Mouse (Mus musculus) spleen, postnatal 4 days (tissue): ENCODE measurements around the gene Olfr1513.
"Not testable (repeated sequence)": the region's sequence is repeated elsewhere in the genome, so short reads cannot be mapped to it uniquely, and the experiment has no call there.

Experiments
- DNase-seq, 2 experiments: peaks; one replicate each; pipeline ENCODE4 v3.0.0; 2022; ENCODE audit warnings: low spot score in 2 of 2

Olfr1513 gene

GRCm38 (mm10) chr14:52310906-52311305 lies 45.3 kb downstream of the Olfr1513 start:
- DNase-seq, result no peak

- not testable (repeated sequence) for DNase-seq
Measured at GRCm38 (mm10) chr14:52310343-52310742, 45.9 kb downstream of the Olfr1513 start.

GRCm38 (mm10) chr14:52306100-52306499 lies 50.1 kb downstream of the Olfr1513 start:
- DNase-seq, result no peak

GRCm38 (mm10) chr14:52304644-52305271 lies 51.5 kb downstream of the Olfr1513 start, which contains the start of gene Mettl3:
Gene Mettl3 (minus strand): TSS chr14:52305128.
- DNase-seq, result peak; percentile 89 to 93

- DNase-seq, result not testable (repeated sequence)
Measured at GRCm38 (mm10) chr14:52303517-52303916, 52.7 kb downstream of the Olfr1513 start.
